Mouse (Mus musculus) hindbrain, postnatal 0 days (tissue): Measurements from ENCODE around the gene Vmp1. TPM values are rescaled to one million over a fixed set of nuclear protein-coding genes. Genes with fewer than 3 reads are reported as not detected.

Experiments used
- ATAC-seq: fragments of 200-750 bp; cut with Nextera tagmentation; 2 replicates; pipeline ENCODE4 v1.8.0; 2017; ENCODE audit warnings: mild to moderate bottlenecking, moderate TSS enrichment, moderate library complexity
- DNase-seq: peaks from one replicate; pipeline ENCODE4 v3.0.0-alpha.2; 2015; ENCODE audit warnings: low spot score
- H3K27ac ChIP-seq: fragments of 300-500 bp; sonication (generic); 2 replicates; pipeline ENCODE4 v1.5.1; 2014; ENCODE audit warnings: mild to moderate bottlenecking
- H3K27me3 ChIP-seq: fragments of 300-500 bp; sonication (generic); 2 replicates; pipeline ENCODE4 v1.6.1; 2014; ENCODE audit warnings: low read length, mixed read lengths; ENCODE audit not compliant: insufficient read depth
- H3K36me3 ChIP-seq: fragments of 300-500 bp; sonication (generic); 2 replicates; pipeline ENCODE4 v1.6.1; 2014; ENCODE audit warnings: low read length, mixed read lengths; ENCODE audit not compliant: insufficient read depth
- H3K4me1 ChIP-seq: fragments of 300-500 bp; sonication (generic); 2 replicates; pipeline ENCODE4 v1.6.1; 2014; ENCODE audit warnings: antibody characterized with exemption, low read length, mixed read lengths; ENCODE audit not compliant: insufficient read depth
- H3K4me2 ChIP-seq: fragments of 300-500 bp; sonication (generic); 2 replicates; pipeline ENCODE4 v1.6.1; 2014; ENCODE audit warnings: low read depth, mild to moderate bottlenecking, low read length, moderate library complexity, mixed read lengths
- H3K4me3 ChIP-seq: fragments of 300-500 bp; sonication (generic); 2 replicates; pipeline ENCODE4 v1.5.1; 2014; ENCODE audit warnings: low read length
- H3K9ac ChIP-seq: fragments of 300-500 bp; sonication (generic); replicated peaks from 2 replicates; pipeline ENCODE4 v1.6.1; 2014; ENCODE audit warnings: mild to moderate bottlenecking, low read length, moderate library complexity, mixed read lengths
- H3K9me3 ChIP-seq: fragments of 300-500 bp; sonication (generic); 2 replicates; pipeline ENCODE4 v1.6.1; 2016; ENCODE audit warnings: low read length, mixed read lengths
- CTCF ChIP-seq: IDR thresholded peaks from 2 replicates; pipeline ENCODE4 v1.5.1; 2016; ENCODE audit warnings: antibody characterized with exemption, control low read depth, low read depth
- WGBS: fragments of 180-500 bp; shearing (Covaris S2); extraction: QIAGEN DNeasy Blood & Tissue Kit; methylation state at CpG from one replicate; pipeline ENCODE4 v1.1.7; 2014; 5-methylcytosine and 5-hydroxymethylcytosine counted together
- microRNA counts: library from miRNA; unstranded; fragments of <30 nt; microRNA quantifications from one replicate; lab custom pipeline; 2015
- microRNA-seq, 2 experiments: library from miRNA; unstranded; fragments of <30 nt; microRNA quantifications; one replicate each; pipeline ENCODE4; 2016
- polyA plus RNA-seq: library from polyadenylated mRNA; unstranded; fragments of >200 nt; fragmentation: Nextera tagmentation; extraction: Ambion mirVana; gene quantifications from 2 replicates; pipeline ENCODE4 v1.2.1, GENCODE M21; 2015
- total RNA-seq: library from RNA; depleted of rRNA; stranded (reverse); fragments of >200 nt; gene quantifications from 2 replicates; pipeline ENCODE4 v1.2.3, GENCODE M21; 2014; rRNA removed

Gene Vmp1
- total and polyA plus RNA-seq, 2 experiments from 2014 or later, result 51.6 to 129 TPM

GRCm38 (mm10) chr11:86539716-86540475, 143.7 kb downstream of the Vmp1 start:
- ATAC-seq, result no peak

GRCm38 (mm10) chr11:86538786-86539185, 144.8 kb downstream of the Vmp1 start:
- no peak overlapping the region for H3K27ac ChIP-seq
- 90% methylated on average over 4 of the region's 4 CpGs for WGBS
- H3K4me3 ChIP-seq, result no peak overlapping the region
- no peak overlapping the region for H3K4me2 ChIP-seq
- no peaks in the 10 kb centered on the region for H3K36me3 ChIP-seq
- no peak for TF ChIP-seq CTCF
- no peaks in the 10 kb centered on the region for H3K4me1 ChIP-seq
- no peaks in the 10 kb centered on the region for H3K9me3 ChIP-seq
- no peak for DNase-seq
- H3K9ac ChIP-seq, result no peak overlapping the region
- no peak for ATAC-seq
- no peaks in the 10 kb centered on the region for H3K27me3 ChIP-seq

More at GRCm38 (mm10) chr11:86539716-86540475, 143.7 kb downstream of the Vmp1 start:
- Histone ChIP-seq H3K9me3 (no peaks in the 10 kb centered on the region), H3K36me3 (no peaks in the 10 kb centered on the region), H3K4me3 (no peak overlapping the region), H3K27ac (no peak overlapping the region), H3K4me1 (no peaks in the 10 kb centered on the region), H3K9ac (no peak overlapping the region), H3K27me3 (no peaks in the 10 kb centered on the region), H3K4me2 (no peak overlapping the region)
- 90% methylated on average over 6 of the region's 6 CpGs for WGBS
- TF ChIP-seq CTCF, result no peak
- DNase-seq, result no peak

GRCm38 (mm10) chr11:86534201-86534910, 149.3 kb downstream of the Vmp1 start:
- no peak overlapping the region for H3K27ac ChIP-seq
- ATAC-seq, result no peak
- no peak overlapping the region for H3K4me3 ChIP-seq
- no peaks in the 10 kb centered on the region for H3K4me1 ChIP-seq
- H3K4me2 ChIP-seq, result no peak overlapping the region
- 94% methylated on average over 5 of the region's 5 CpGs for WGBS
- H3K9me3 ChIP-seq, result no peaks in the 10 kb centered on the region
- H3K9ac ChIP-seq, result no peak overlapping the region
- H3K36me3 ChIP-seq, result 0 out of 2 replicates have a peak, but pooled peaks cover 11% of the 10 kb centered on the region
- H3K27me3 ChIP-seq, result no peaks in the 10 kb centered on the region
- TF ChIP-seq CTCF, result no peak
- no peak for DNase-seq

MicroRNA genes within 50 kb of the gene (microRNA counts, 519-probe panel; counts per million panel counts)
- 4,461 counts per million, percentile 78 among the panel's probes with 10 or more counts for microRNA mmu-miR-21 (lab: Ali Mortazavi, UCI)

Small RNA genes lying within 50 kb of the gene (microRNA-seq; reads per million reads assigned to microRNA genes)
- gene Mir21a, result 5,508 to 6,183 reads per million in 2 experiments

Other genes with a start within 250 kb of the Vmp1 start
- 5.1 and 5.7 TPM in 2 replicates for gene Rnft1, start 199.2 kb downstream of the Vmp1 start, total RNA-seq
- 15.0 and 16.3 TPM in 2 replicates for gene Rnft1, start 199.2 kb downstream of the Vmp1 start, polyA plus RNA-seq
- 21.9 and 34.2 TPM in 2 replicates for gene Rps6kb1, start 139.0 kb downstream of the Vmp1 start, total RNA-seq
- gene Rps6kb1, start 139.0 kb downstream of the Vmp1 start, polyA plus RNA-seq, result 67.3 and 67.7 TPM in 2 replicates
- 1.8 and 2.6 TPM in 2 replicates for gene Tubd1, start 138.8 kb downstream of the Vmp1 start, total RNA-seq
- gene Tubd1, start 138.8 kb downstream of the Vmp1 start, polyA plus RNA-seq, result 6.4 and 7.2 TPM in 2 replicates
- 8.4 and 10.6 TPM in 2 replicates for gene Ptrh2, start 149 bp upstream of the Vmp1 start, total RNA-seq
- 21.2 and 21.6 TPM in 2 replicates for gene Ptrh2, start 149 bp upstream of the Vmp1 start, polyA plus RNA-seq
- 389 and 472 TPM in 2 replicates for gene Cltc, start 73.7 kb upstream of the Vmp1 start, total RNA-seq
- 129 and 136 TPM in 2 replicates for gene Cltc, start 73.7 kb upstream of the Vmp1 start, polyA plus RNA-seq
- 9.8 and 12.0 TPM in 2 replicates for gene Dhx40, start 123.9 kb upstream of the Vmp1 start, total RNA-seq
- gene Dhx40, start 123.9 kb upstream of the Vmp1 start, polyA plus RNA-seq, result 12.5 and 12.6 TPM in 2 replicates